In the genomic region with DNA sequence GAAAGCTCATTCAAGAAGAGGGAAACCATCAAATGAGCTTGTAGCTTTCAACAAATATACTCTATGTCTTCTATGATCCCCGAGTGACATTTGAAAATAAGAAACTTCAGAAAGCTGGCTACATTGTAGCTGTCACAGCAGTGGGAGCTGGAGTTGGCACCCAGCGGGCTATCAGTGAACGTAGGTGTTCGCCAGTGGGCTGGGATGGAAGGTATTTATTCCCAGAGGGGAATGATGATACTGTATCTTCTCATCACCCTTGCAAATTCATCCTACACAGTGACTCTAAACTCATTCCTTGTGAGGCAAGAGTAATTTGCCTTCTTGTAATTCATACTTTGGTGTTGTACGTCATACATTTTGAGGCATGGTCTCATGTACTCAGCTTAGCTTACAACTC, we compare ENCODE assay signal across 14 mouse cellular contexts.
A peak's percentile ranks its signal among the peaks of the same experiment; 100 is the strongest.
DNase-seq lines count a peak whose midpoint lies in the region.
"Had no signal": no experiment of that assay in that cellular context is flagged by ENCODE, and none has a peak within 500 bp of the region (broad histone marks: within the 10 kb centered on the region; RNA-seq: fewer than 3 reads in every experiment).

No protein-coding gene starts in this region.

- peak; percentile 3 for DNase-seq in right cerebral cortex, adult 18-20 months
- DNase-seq in right cerebral cortex, postnatal 25 days, result no peak
- peak; percentile 36 for DNase-seq in brain, adult 2 months (ENCODE audit: low read depth, low spot score)
- DNase-seq in telencephalon, adult 2 months (ENCODE audit: low read depth, low spot score), result peak; percentile 15
- DNase-seq in spleen, postnatal 14 days (ENCODE audit: low spot score in 2 of 2), result no peak
- DNase-seq: adrenal gland, adult 2 months; adrenal gland, postnatal 10 days; adrenal gland, postnatal 25 days; cerebellum, adult 11-12 months; cerebellum, adult 2 months; cerebellum, adult 9-10 months; cerebellum, postnatal 10 days; cerebellum, postnatal 25 days; forebrain, postnatal 0 days had no signal

Comparison
In these comparisons a context has a peak if more than half of its experiments do, and no peak if none do; other contexts are left out.
1. DNase-seq: peak in right cerebral cortex, adult 18-20 months (single experiment), brain, adult 2 months (single experiment) and telencephalon, adult 2 months (single experiment); none in right cerebral cortex, postnatal 25 days (single experiment) and spleen, postnatal 14 days (0 of 2).